In the genomic region with DNA sequence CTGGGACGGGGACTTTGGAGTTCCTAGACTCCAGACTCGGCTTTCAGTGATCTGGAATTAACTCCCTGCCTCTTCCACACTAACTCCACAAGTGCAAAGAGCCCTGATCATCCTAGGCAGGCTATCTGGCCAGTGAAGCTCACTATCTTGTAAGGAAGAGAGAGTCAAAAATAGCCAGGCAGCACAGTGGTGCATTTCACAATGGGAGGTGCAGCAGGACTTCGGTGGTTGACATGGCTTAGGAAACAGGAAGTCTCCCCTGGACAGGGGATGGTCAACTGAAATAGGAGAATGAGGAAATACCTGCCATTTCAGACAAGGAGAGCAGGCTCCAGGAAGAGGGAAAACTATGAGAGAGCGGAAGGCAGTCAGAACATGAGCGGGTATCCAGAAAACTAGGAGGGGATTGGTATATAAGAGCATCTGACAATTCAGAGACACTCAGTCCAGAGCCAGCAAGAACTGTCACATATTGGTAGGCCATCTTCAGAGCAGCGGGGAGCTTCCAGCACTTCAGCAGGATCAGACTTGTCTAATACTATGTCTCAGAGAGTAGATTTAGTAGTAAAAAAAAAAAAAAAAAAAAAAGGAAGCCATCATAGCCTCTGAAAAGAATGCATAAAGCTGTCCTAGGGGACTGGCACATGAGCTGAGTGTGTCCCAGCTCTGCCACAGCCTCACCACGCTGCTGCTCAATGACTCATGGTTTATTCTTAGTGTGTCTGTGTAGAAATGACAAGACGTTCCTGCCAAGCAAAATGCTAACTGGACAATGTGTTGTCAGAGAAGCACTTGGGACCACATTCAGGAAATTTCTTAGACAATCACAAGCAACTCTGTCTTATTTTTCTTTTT, we compare ENCODE assay signal across 9 mouse cellular contexts.
A peak's percentile ranks its signal among the peaks of the same experiment; 100 is the strongest.
DNase-seq lines count a peak whose midpoint lies in the region; TF ChIP-seq lines count a peak whose summit lies in the region.
"Had no signal": no experiment of that assay in that cellular context is flagged by ENCODE, and none has a peak within 500 bp of the region (broad histone marks: within the 10 kb centered on the region; RNA-seq: fewer than 3 reads in every experiment).

No protein-coding gene starts in this region.

- no peak for TF ChIP-seq CTCF in MEL (IDR thresholded peaks at IDR 0.05 in 2 of 3, conservative IDR thresholded peaks at IDR 0.05 in 1 of 3; ENCODE audit: control insufficient read depth in 1 of 3, insufficient read depth in 1 of 3, low read depth in 2 of 3, low read length in 3 of 3, poor library complexity in 1 of 3, severe bottlenecking in 1 of 3)
- no peak for TF ChIP-seq CTCF in left cerebral cortex, adult 2 months (IDR thresholded peaks at IDR 0.05)

- no peak for TF ChIP-seq POLR2A in MEL (IDR thresholded peaks at IDR 0.05; ENCODE audit: control insufficient read depth in 1 of 2, insufficient read depth in 1 of 2, low read depth in 1 of 2, low read length in 2 of 2, poor library complexity in 1 of 2)

- no peaks in the 10 kb centered on the region for H3K9me3 ChIP-seq in MEL (replicated peaks; ENCODE audit: insufficient read depth, low read length)

- TF ChIP-seq RAD21 in MEL (IDR thresholded peaks at IDR 0.05; ENCODE audit: low read depth, low read length): no peak

- H3K4me1 ChIP-seq in MEL (ENCODE audit: control insufficient read depth in 1 of 2, insufficient read depth in 2 of 2, low read length in 2 of 2): peaks cover 11 to 20% of the 10 kb centered on the region in 2 experiments

- TF ChIP-seq EP300 in MEL (IDR thresholded peaks at IDR 0.05; ENCODE audit: low read depth in 1 of 2, low read length in 2 of 2): 0 out of 4 replicates have a peak, but pooled peaks of 1 of the 2 experiments have one; percentile 22

- no peak overlapping the region for H3K9ac ChIP-seq in MEL (ENCODE audit: control insufficient read depth, low read depth, low read length, poor library complexity, severe bottlenecking)

- no peak overlapping the region for H3K27ac ChIP-seq in MEL (ENCODE audit: control insufficient read depth, low read depth, low read length)
- H3K27ac ChIP-seq in left cerebral cortex, adult 2 months: no peak overlapping the region

- intact Hi-C loops in left cerebral cortex, adult 2 months (cut with DNase I): loop anchor here (10.0 kb wide), 1 partner anchor 874 kb away; no protein-coding TSS in a partner anchor

- peaks cover 0 to 27% of the 10 kb centered on the region in 2 experiments; a peak in 2 of 4 replicates for H3K36me3 ChIP-seq in MEL (ENCODE audit: control insufficient read depth in 1 of 2, insufficient read depth in 2 of 2, low read length in 2 of 2)

- no peaks in the 10 kb centered on the region for H3K27me3 ChIP-seq in MEL (ENCODE audit: control insufficient read depth in 1 of 2, insufficient read depth in 2 of 2, low read length in 2 of 2)

- DNase-seq in adrenal gland, adult 2 months: peak; percentile 56
- no peak for DNase-seq in adrenal gland, postnatal 10 days
- no peak for DNase-seq in MEL (ENCODE audit: low read depth, low spot score)
- peak; percentile 4 to 7 for DNase-seq in frontal cortex, postnatal 25 days (ENCODE audit: low spot score in 2 of 2)
- peak; percentile 22 to 30 for DNase-seq in left cerebral cortex, adult 2 months (ENCODE audit: extremely low spot score in 1 of 2, low spot score in 2 of 2)
- DNase-seq in natural killer cell, adult 2 months (ENCODE audit: low spot score in 2 of 2): no peak
- DNase-seq in layer of hippocampus, postnatal 14 days (ENCODE audit: low spot score in 2 of 2): no peak
- no peak for DNase-seq in kidney, postnatal 25 days
- DNase-seq: B cell, adult 2 months had no signal

- H3K4me3 ChIP-seq in MEL (ENCODE audit: control insufficient read depth in 1 of 2, insufficient read depth in 1 of 2, low read depth in 2 of 2, low read length in 2 of 2): no peak overlapping the region
- H3K4me3 ChIP-seq in left cerebral cortex, adult 2 months: no peak overlapping the region

- H3K79me2 ChIP-seq in MEL (ENCODE audit: control insufficient read depth, insufficient read depth, low read length, poor library complexity): no peaks in the 10 kb centered on the region

TF ChIP-seq in MEL, 35 proteins besides CTCF, POLR2A, EP300 and RAD21:
- TF ChIP-seq ZNF384 (IDR thresholded peaks at IDR 0.05; ENCODE audit: low read depth, low read length): peak; percentile 74
- no peak for TF ChIP-seq JUND (IDR thresholded peaks at IDR 0.05; ENCODE audit: low read depth, low read length)

Comparison
In these comparisons a context has a peak if more than half of its experiments do, and no peak if none do; other contexts are left out.
1. DNase-seq: peak in adrenal gland, adult 2 months (single experiment), frontal cortex, postnatal 25 days (2 of 2) and left cerebral cortex, adult 2 months (2 of 2); none in adrenal gland, postnatal 10 days (single experiment), MEL (single experiment), natural killer cell, adult 2 months (0 of 2), layer of hippocampus, postnatal 14 days (0 of 2) and kidney, postnatal 25 days (0 of 2).